Mouse (Mus musculus) kidney, embryonic 16.5 days (tissue): Measurements from ENCODE around the gene Gm3317. TPM values are rescaled to one million over a fixed set of nuclear protein-coding genes. Genes with fewer than 3 reads are reported as not detected.
"Not testable (repeated sequence)": the region's sequence is repeated elsewhere in the genome, so short reads cannot be mapped to it uniquely, and the experiment has no call there.

Experiments
- ATAC-seq: fragments of 200-750 bp; cut with Nextera tagmentation; 2 replicates; pipeline ENCODE4 v1.8.0; 2017; ENCODE audit warnings: moderate TSS enrichment; ENCODE audit not compliant: low FRiP score, low TSS enrichment
- H3K27ac ChIP-seq: fragments of 300-500 bp; sonication (generic); 2 replicates; pipeline ENCODE4 v1.5.1; 2014; ENCODE audit warnings: low read length
- H3K27me3 ChIP-seq: fragments of 300-500 bp; sonication (generic); 2 replicates; pipeline ENCODE4 v1.6.1; 2014; ENCODE audit warnings: low read length, control low read depth, mixed read lengths; ENCODE audit not compliant: insufficient read depth
- H3K36me3 ChIP-seq: fragments of 300-500 bp; sonication (generic); 2 replicates; pipeline ENCODE4 v1.6.1; 2014; ENCODE audit warnings: low read length, control low read depth, mixed read lengths; ENCODE audit not compliant: insufficient read depth
- H3K4me1 ChIP-seq: fragments of 300-500 bp; sonication (generic); 2 replicates; pipeline ENCODE4 v1.6.1; 2014; ENCODE audit warnings: low read length, control low read depth, mixed read lengths; ENCODE audit not compliant: insufficient read depth
- H3K4me2 ChIP-seq: fragments of 300-500 bp; sonication (generic); replicated peaks from 2 replicates; pipeline ENCODE4 v1.6.1; 2014; ENCODE audit warnings: low read depth, low read length
- H3K4me3 ChIP-seq: fragments of 300-500 bp; sonication (generic); 2 replicates; pipeline ENCODE4 v1.5.1; 2014; ENCODE audit warnings: mild to moderate bottlenecking, low read length
- H3K9ac ChIP-seq: fragments of 300-500 bp; sonication (generic); replicated peaks from 2 replicates; pipeline ENCODE4 v1.6.1; 2014; ENCODE audit warnings: low read length
- H3K9me3 ChIP-seq: fragments of 300-500 bp; sonication (generic); 2 replicates; pipeline ENCODE4 v1.6.1; 2016; ENCODE audit warnings: low read length, control low read depth
- WGBS: fragments of 180-500 bp; shearing (Covaris S2); extraction: QIAGEN DNeasy Blood & Tissue Kit; methylation state at CpG from one replicate; pipeline ENCODE4 v1.1.7; 2014; 5-methylcytosine and 5-hydroxymethylcytosine counted together
- polyA plus RNA-seq: library from polyadenylated mRNA; unstranded; fragments of >200 nt; fragmentation: Nextera tagmentation; extraction: Ambion mirVana; gene quantifications from 2 replicates; pipeline ENCODE4 v1.2.1, GENCODE M21; 2015

Gene Gm3317
- polyA plus RNA-seq, result not detected in 2 replicates

- H3K9me3 ChIP-seq, H3K9ac ChIP-seq, H3K27me3 ChIP-seq, H3K36me3 ChIP-seq, H3K4me2 ChIP-seq, H3K4me1 ChIP-seq, H3K27ac ChIP-seq, ATAC-seq, H3K4me3 ChIP-seq: not testable (repeated sequence)
- WGBS, result no CpG with 5 or more reads among the region's 1 CpGs
Observed at GRCm38 (mm10) chr14:5164235-5164634, at the start of gene Gm3317. Gene Gm3317, plus strand, starts transcription at chr14:5164535.

- WGBS, result 88% methylated on average over 1 of the region's 2 CpGs
- ATAC-seq, H3K9me3 ChIP-seq, H3K27me3 ChIP-seq, H3K4me2 ChIP-seq, H3K36me3 ChIP-seq, H3K4me3 ChIP-seq, H3K4me1 ChIP-seq, H3K9ac ChIP-seq, H3K27ac ChIP-seq: not testable (repeated sequence)
Observed at GRCm38 (mm10) chr14:5131219-5131618, 33.1 kb upstream of the Gm3317 start, which contains the start of gene Gm8279. Gene Gm8279, plus strand, starts transcription at chr14:5131519.

GRCm38 (mm10) chr14:5185493-5185892 is 21.2 kb downstream of the Gm3317 start, which contains the start of gene Gm8271:
Gene Gm8271, plus strand, starts transcription at chr14:5185793.
- H3K4me1 ChIP-seq, H3K4me3 ChIP-seq, H3K9me3 ChIP-seq, H3K9ac ChIP-seq, H3K36me3 ChIP-seq, H3K27me3 ChIP-seq, H3K27ac ChIP-seq, ATAC-seq, H3K4me2 ChIP-seq: not testable (repeated sequence)
- WGBS, result no CpG with 5 or more reads among the region's 3 CpGs

Other genes starting within 250 kb of the Gm3317 start
- gene Gm8297, start 180.6 kb upstream of the Gm3317 start, polyA plus RNA-seq, result not detected in 2 replicates
- not detected in 2 replicates for gene Gm3298, start 148.6 kb upstream of the Gm3317 start, polyA plus RNA-seq
- gene 4930555G01Rik, start 113.9 kb upstream of the Gm3317 start, polyA plus RNA-seq, result not detected in 2 replicates
- gene Gm8281, start 93.5 kb upstream of the Gm3317 start, polyA plus RNA-seq, result 0.61 and 0.75 TPM in 2 replicates
- gene Gm8279, start 33.0 kb upstream of the Gm3317 start, polyA plus RNA-seq, result not detected in 2 replicates
- gene Gm8271, start 21.3 kb downstream of the Gm3317 start, polyA plus RNA-seq, result not detected in 2 replicates
- not detected in 2 replicates for gene Gm3526, start 96.0 kb downstream of the Gm3317 start, polyA plus RNA-seq
- not detected in 2 replicates for gene Gm3542, start 170.4 kb downstream of the Gm3317 start, polyA plus RNA-seq
- gene Gm3500, start 224.5 kb downstream of the Gm3317 start, polyA plus RNA-seq, result 0.22 TPM in 1 of 2 replicates, not detected in the other